Mouse (Mus musculus) retina, embryonic 14.5 days (tissue): ENCODE data around the gene Rec8.

ENCODE experiments used
- DNase-seq: peaks from one replicate; pipeline ENCODE4 v3.0.0-alpha.2; 2015; ENCODE audit warnings: low spot score

Rec8 gene

DNA sequence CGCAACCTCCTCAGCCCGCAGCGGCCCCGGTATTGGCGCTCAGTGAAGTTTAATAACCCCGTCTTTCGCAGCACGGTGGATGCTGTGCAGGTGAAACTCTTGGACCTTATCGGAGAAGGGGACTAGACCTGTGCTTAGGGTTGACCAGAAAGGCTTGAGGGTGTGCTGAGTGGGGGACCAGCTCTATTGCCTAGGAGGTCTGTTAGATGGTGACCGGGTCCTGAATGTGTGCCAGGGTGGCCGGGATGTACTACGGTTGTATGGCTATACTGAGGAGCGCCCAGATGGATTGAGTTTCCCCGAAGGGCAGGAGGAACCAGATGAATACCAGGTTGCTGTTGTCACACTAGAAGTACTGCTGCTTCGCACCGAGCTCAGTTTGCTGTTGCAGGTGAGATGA is 25.6 kb upstream of the Rec8 start:
- no peak for DNase-seq

DNA sequence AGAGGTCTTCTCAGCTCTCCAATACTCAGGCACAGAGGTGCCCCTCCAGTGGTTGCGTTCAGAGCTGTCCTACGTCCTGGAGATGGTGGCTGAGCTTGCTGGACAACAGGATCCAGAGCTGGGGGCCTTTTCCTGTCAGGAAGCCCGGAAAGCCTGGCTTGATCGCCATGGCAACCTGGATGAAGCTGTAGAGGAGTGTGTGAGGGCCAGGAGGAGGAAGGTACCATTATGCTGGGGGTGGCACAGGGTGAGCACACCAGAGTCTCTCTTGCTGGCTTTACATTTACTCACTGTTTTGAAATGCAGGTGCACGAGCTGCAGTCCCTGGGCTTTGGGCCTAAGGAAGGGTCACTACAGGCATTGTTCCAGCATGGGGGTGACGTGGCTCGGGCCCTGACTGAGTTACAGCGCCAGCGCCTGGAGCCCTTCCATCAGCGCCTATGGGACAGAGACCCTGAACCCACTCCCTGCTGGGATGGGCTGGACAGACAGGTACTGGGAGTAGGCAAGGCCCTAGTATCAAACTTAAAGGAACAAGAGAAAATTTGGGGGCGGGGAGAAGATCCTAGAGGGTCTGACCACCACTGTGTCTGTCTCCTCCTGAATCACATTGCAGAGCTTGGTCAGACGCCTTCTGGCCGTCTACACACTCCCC is 21.7 kb upstream of the Rec8 start:
- no peak for DNase-seq

DNA sequence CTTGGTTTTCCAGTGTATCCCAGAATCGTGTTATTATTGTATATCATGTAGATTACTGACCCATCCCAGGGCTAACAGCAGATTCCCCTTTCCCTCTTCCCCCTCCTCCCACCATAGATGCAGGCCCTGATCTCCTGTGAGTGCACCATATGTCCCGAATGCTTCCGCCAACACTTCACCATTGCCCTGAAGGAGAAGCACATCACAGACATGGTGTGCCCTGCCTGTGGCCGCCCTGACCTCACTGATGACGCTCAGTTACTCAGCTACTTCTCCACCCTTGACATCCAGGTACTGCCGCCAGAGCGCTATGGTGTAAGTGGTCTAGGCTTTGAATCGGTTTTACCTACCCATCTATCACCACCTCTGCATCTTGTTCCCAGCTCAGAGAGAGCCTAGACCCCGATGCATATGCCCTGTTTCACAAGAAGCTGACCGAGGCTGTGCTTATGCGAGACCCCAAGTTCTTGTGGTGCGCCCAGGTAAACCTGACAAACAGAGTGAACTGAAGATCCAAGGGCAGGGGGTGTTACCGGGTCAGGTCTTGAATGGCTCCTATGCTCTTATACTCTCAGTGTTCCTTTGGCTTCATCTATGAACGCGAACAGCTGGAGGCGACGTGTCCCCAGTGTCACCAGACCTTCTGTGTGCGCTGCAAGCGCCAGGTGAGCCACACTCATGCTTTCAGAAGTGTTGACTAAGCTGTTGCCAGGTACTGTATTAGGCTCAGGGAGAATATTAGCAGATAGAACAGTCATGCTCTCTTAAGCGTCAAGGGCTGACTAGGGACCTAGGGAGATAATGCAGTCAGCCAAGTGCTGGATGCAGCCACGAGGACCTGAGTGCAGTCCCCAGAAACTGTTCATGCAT is 19.1 kb upstream of the Rec8 start:
- no peak for DNase-seq

DNA sequence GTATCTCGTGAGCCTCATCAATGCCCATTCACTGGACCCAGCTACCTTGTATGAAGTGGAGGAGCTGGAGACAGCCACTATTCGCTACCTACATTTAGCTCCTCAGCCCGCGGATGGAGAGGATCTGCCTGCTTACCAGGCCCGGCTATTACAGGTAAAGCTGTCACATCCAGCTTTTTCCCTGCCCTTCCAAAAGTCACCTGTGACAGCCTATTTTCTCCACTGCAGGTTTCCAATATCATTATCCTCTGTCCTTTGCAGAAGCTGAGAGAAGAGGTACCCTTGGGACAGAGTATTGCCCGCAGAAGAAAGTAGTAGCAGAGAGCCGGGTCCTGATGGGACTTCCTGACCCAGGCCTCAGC is 14.6 kb upstream of the Rec8 start, which contains the start of gene Irf9:
Gene Irf9 (plus strand): TSS at position 301 of the 362 bp plus-strand sequence.
- no peak for DNase-seq

DNA sequence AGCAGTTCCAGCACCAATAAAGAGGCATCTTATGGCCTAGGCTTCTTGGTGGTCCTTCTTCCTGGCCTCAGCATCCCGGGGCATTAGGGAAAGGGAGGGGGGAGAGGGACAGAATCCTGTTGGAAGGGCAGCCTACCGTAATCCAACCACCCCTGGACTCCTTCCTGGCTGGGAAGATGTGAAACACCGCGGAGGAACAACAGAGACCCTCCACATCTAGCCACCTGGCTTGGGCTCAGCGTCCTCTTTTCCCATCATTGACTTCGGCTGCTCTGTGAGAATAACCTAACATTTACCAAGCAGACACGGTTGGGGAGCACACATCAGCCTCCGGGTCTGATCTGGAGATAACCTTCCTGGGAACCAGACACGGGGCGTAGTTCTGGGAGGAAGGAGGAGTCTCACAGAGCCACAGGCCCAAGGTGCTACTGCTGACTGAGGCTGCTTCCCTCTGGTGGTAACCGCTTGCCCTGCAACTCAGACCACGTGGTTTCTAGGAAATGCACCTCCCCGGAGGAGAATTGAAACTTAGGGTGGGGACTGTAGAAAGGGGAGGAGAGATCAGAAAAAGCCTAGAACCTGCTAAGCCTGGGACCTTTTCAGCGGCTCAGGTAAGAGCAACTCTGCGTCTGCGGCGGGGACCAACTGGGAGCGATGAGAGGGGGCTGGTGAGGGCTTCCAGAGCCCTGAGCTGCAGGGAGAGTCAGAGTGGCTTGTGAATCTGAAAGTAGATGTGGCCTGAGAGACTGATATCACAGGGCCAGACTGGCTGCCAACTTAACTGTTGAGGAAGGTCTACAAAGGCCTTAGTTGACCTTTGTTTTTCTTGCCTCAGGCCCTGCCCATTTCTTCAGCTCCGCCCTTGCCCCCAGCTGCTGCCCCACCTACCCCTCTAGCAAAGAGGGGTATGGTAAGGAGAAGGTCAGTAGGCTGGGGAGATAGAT is 13.9 kb upstream of the Rec8 start:
- DNase-seq: peak; percentile 90

DNA sequence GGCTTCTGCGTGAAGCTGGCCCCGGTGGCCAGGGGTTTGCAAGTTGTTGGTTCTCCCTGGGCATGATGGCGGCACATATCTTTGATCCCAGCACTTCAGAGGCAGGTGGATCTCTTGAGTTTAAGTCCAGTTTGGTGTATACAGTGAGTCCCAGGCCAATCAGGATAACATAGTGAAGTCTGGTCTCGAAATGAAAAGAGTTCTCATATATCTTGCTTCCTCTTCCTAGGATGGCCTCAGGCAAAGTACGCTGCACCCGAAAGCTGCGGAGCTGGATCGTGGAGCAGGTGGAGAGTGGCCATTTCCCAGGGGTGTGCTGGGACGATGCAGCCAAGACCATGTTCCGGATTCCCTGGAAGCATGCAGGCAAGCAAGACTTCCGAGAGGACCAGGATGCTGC is 13.0 kb upstream of the Rec8 start:
- no peak for DNase-seq

DNA sequence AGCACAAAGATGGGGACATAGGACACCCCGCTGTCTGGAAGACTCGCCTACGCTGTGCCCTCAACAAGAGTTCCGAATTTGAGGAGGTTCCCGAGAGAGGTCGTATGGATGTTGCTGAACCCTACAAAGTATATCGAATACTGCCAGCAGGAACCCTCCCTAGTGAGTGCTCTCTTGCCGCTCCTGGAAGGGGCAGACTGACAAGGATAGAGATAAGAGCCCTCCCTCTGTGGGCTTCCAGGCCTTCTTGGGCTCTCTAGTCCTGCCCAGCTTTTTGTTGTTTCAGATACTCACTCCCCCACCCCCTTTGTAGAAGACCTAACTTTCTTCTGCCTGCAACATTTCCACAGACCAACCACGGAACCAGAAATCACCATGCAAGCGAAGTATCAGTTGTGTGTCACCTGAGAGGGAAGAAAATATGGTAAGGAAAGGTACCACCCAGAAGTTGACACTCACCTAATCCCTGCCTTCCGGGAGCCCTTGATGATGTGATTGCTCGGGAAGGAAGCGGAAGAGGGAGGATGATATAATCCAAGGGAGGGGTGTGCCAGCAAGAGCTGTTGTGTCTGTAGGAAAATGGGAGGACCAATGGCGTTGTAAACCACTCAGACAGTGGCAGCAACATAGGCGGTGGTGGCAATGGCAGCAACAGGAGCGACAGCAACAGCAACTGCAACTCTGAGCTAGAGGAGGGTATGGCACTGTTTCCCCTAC is 11.9 kb upstream of the Rec8 start:
- no peak for DNase-seq

DNA sequence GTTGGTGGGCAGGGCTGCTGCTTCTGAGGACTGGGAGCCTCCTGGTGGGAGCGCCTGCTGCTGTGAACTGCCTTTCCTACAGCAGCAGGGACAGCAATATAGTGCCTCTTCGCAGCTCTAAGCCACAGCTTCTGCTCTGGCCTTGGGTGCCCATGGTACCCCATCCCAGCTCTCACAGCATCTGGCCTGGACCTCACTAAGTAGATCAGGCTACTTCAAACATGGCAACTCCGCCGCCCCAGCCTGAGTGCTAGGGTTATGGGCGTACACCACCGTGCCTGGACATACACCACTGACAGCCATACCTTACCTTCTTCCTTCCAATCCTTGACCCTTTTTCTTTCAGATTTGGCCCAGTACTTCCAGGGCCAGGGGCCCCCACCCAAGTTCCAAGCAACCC is 9.5 kb upstream of the Rec8 start:
- DNase-seq: no peak

DNA sequence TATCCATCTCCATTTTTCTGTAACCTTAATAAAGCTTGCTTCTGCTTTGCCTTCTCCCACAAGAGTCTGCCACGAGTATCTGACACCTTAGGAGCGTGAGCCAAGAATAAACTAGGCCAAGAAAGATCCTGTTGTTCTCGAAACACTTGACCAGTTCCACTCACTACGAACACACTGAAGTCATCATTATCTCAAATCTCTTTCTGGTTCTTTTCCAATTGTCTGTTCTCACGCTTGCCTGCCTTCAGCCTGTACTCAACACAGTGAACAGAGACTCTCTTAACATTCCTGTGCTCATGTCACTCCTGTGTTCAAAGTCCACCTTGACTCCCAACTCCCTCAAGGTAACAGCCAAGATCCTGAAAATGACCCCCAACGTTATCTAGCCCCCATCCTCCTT is 4.5 kb upstream of the Rec8 start:
- DNase-seq: no peak

DNA sequence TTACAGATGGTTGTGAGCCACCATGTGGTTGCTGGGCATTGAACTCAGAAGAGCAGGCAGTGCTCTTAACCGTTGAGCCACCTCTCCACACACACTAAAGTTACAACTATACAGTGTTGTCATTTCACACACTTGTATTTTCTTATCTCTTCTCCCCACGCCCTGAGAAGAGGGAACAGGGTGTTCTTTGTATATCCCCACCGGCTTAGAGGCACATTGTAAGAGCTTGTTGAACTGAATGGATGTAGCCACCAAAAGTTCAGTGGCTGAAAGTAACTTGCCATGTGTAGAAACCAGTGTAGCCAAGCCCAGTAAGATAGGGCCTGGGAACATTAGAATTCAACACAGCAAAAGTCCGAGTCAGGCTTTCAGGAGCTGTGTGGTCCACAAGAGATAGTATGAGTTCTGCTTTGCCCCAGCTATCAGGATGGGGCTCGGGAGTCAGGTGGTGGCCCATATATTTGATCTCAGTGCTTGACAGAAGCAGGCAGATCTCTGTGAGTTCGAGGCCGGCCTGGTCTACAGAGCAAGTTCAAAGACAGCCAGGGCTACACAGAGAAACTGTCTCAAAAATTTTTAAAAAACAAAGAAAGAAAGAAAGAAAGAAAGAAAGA is 3.2 kb upstream of the Rec8 start:
- no peak for DNase-seq

DNA sequence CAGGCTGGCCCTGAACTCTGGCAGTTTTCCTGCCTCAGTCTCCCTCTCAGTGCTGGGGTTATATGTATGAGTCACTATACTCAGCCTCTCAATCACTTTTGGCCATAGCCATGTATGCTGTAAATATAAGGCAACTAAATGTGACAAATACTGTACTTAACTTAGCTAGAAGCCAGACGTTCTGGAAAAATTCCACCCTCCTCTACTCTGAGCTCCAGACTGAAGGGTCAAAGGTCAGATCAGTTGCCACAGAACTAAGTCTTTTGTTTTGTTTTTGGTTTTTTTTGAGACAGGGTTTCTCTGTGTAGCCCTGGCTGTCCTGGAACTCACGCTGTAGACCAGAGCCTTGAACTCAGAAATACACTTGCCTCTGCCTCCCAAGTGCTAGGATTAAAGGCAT is 2.0 kb upstream of the Rec8 start:
- no peak for DNase-seq

DNA sequence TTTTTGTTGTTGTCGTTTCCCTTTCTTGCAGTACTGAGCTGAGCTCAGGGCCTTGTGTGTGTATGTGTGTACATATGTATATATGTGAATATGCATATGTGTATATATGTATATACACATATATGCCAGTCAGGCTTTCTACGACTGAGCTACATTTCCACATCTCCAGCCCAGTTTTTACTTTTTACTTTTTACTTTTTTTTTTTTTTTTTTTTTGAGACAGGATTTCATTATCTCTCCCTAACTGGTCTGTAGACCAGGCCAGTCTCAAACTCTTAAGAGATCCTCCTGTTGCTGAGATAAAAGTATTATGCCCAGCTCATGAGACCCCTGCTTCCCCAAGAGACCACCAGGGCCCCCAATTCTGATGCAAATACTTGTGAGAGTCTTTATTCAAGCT is 993 bp upstream of the Rec8 start:
- DNase-seq: no peak

DNA sequence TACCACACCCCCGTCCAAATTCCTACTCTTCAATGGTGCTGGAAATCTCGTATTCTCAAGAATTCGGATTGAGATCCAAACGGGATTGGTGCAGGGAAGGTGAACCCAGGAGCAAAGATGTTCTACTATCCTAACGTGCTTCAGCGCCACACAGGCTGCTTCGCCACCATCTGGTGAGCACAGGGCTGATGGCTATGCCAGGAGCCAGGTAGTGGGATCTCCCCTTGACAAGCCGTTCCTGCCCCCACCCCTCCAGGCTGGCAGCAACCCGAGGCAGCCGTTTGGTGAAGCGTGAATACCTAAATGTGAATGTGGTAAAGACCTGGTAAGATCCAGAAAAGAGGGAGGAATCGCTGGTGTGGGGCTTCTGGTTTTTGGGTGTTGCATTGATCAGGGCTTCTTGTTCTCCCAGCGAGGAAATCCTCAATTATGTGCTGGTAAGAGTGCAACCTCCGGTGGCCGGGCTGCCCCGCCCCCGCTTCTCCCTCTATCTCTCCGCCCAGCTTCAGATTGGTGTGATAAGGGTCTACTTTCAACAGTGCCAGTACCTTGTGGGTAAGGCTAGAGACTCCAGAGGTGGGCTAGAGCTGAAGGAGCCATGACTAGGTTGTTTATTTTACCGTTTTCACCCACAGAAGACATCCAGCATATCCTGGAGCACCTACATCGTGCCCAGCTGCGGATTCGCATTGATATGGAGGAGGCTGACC is 804 bp downstream of the Rec8 start:
- no peak for DNase-seq

DNA sequence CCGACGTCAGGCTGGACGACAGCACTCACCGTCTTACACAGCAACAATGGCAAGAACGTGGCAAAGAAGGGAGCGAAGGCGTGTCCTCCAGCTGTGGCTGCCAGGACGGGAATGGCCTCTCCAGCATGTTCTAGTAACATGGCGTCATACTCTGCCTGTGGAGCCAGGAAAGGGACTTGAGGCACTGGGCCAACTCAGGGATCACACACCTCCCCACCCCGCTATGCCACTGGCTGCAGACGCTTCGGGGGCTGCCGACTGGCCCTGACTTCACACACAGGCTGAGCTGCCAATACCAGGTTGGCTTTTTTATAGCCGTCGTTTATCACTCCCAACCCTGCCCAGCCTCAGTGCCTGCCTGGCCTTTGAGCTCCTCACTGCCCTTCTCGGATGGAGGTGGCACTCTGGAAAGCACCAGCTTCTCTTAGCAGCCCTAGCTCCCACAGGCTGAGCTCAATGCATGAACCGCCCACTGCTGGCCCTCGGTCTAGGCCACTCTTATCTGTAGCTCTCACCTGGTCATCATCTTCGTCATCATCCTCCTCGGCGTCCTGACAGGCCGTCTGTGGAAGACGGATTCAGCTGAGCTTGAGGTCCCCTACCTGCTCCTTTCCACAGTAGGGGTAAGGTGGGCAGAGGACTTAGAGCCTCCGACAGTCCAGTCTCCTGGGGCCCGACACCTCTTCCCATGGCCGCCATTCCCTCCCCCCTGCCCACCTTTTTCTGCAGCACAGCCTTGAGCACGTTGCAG is 10.4 kb downstream of the Rec8 start:
- no peak for DNase-seq

DNA sequence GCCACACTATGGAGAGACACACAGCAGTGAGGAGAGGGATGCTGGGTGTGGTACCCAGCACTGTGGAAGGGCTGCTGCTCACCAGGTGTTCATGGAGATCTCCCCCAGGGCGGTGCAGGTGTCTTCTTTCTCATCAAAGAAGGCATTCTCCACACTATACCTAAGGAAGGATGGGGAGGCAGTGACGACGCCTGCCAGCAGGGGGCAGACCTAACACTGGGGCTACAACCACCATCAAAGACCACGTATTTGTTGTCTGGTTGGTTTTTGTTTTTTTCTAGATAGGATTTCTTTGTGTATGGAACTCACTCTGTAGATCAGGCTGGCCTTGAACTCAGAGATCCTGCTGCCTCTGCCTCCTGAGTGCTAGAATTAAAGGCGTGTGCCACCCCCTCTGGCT is 11.5 kb downstream of the Rec8 start:
- peak; percentile 62 for DNase-seq

DNA sequence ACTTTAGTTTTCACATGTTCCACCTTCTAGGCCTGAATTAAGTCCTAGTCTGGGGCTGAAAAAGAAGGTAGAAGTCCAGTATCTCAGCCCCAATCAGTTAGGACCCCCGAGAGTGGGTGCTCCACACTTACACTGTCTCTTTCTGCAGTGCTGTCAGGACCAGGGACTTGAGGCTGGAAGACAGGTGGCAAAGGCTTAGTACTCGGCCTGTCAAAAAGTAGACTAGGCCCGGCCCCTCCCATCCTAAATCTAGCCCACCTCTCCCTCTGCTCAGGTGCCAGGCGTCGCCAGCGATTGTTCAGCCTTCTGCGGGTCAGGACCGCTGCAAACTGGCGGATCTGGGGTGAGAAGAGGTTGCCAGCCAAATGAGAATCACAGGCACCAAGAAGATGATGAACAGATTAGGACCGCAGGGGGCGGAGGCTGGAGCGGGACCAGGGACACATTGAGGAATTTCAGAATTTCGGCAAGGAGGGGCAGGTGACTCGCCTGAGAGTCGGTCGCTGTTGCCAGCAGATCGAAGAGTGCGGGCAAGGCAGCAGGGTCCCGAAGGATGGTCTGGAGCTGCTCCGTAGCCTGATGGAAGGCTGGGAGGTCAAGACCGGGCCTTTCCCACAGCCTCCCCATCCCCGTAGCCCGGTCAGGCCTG is 17.2 kb downstream of the Rec8 start:
- no peak for DNase-seq

DNA sequence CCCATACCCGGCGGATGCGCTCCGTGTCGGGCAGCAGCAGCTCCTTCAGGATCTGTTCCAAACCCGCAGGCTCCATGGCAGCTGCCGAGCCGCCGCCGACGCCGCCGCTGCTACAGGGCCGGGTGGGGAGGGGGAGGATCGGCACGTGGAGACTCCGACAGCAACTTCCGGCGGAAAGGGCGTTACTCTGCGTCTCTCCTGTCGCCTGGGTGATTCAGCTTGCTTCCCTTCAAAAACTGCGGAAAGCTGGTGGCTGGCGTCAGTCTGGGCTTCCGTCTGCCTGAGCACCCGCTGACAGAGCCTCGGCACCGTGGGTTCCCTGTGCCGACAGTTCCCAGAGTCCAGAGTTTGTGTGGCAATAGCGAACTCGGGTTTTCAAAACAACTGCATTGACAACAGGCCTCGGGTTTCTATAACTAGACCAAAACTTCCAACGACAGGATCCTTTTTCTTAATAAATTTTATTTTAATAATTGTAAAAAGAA is 17.7 kb downstream of the Rec8 start, which contains the start of gene Ipo4:
Gene Ipo4 (minus strand): TSS at position 435 of the 485 bp plus-strand sequence.
- DNase-seq: peak; percentile 91

DNA sequence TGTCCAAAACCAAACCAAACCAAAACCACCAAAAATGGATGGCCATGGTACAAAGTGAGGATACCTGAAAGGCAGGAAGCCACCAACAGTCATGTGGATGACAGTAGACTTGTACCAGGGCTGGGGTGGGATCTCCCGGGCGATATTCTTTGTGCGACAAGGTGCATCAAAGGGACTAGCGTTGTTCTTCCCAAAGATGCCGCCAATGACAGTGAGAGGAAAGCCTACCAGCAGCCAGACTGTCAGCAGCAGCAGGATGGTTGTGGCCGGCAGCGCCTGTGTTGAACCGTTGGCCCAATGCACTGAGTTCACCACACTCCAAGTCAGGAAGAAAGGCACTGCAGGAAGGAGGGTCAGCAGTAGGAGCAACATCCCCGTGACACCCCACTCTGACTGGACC is 20.0 kb downstream of the Rec8 start, which contains the start of gene Gm49378:
Gene Gm49378 (minus strand): TSS at position 101 of the 400 bp plus-strand sequence.
- no peak for DNase-seq

DNA sequence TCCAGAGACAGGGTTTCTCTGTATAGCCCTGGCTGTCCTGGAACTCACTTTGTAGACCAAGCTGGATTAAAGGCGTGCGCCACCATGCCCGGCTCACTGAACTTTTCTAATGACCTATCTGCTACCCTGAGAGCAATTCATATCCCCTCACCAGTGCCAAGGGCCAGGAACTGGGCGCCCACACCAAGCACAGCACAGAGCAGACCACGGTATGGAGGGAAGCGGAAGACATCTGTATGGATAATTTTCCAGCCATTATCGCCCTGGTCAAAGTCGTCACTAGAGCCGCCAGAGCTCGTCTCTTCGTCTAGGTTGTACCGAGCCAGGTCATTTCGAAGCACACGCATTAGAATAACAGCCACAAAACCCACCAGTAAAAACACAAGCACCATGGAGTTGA is 23.0 kb downstream of the Rec8 start:
- no peak for DNase-seq
